Mouse (Mus musculus): ENCODE measurements around the gene Fam161b. TPM values are rescaled to one million over a fixed set of nuclear protein-coding genes. Genes with fewer than 3 reads are reported as not detected.

The Fam161b gene
- polyA plus RNA-seq, 1 experiment from 2014 or later = 19.1 TPM

- no peak overlapping the region for H3K9ac ChIP-seq
- H3K27ac ChIP-seq = no peak overlapping the region
- H3K9me3 ChIP-seq = no peaks in the 10 kb centered on the region
- H3K4me3 ChIP-seq = no peak overlapping the region
- no peak overlapping the region for H3K4me2 ChIP-seq
- no peak for ATAC-seq (ENCODE audit: low FRiP score)
- no peaks in the 10 kb centered on the region for H3K4me1 ChIP-seq (replicated peaks)
- H3K36me3 ChIP-seq = peaks cover 32% of the 10 kb centered on the region
- 92% methylated on average over 5 of the region's 5 CpGs for WGBS
- no peaks in the 10 kb centered on the region for H3K27me3 ChIP-seq
Measured at GRCm38 (mm10) chr12:84304101-84304500, 57.5 kb downstream of the Fam161b start.

- ATAC-seq (ENCODE audit: low FRiP score) = no peak
- H3K27me3 ChIP-seq = no peaks in the 10 kb centered on the region
- no peaks in the 10 kb centered on the region for H3K9me3 ChIP-seq
- H3K27ac ChIP-seq = no peak overlapping the region
- H3K4me1 ChIP-seq (replicated peaks) = no peaks in the 10 kb centered on the region
- H3K4me2 ChIP-seq = no peak overlapping the region
- H3K9ac ChIP-seq = no peak overlapping the region
- no peak overlapping the region for H3K4me3 ChIP-seq
- H3K36me3 ChIP-seq = peaks cover 39% of the 10 kb centered on the region
- 98% methylated on average over 2 of the region's 2 CpGs for WGBS
Measured at GRCm38 (mm10) chr12:84299265-84299664, 62.4 kb downstream of the Fam161b start.

GRCm38 (mm10) chr12:84297851-84298250 lies 63.8 kb downstream of the Fam161b start:
- peaks cover 48% of the 10 kb centered on the region for H3K36me3 ChIP-seq
- H3K4me2 ChIP-seq = no peak overlapping the region
- 96% methylated on average over 6 of the region's 6 CpGs for WGBS
- no peak overlapping the region for H3K9ac ChIP-seq
- ATAC-seq (ENCODE audit: low FRiP score) = no peak
- no peak overlapping the region for H3K4me3 ChIP-seq
- no peak overlapping the region for H3K27ac ChIP-seq
- H3K4me1 ChIP-seq (replicated peaks) = no peaks in the 10 kb centered on the region
- no peaks in the 10 kb centered on the region for H3K27me3 ChIP-seq
- no peaks in the 10 kb centered on the region for H3K9me3 ChIP-seq

Other genes with a start within 250 kb of the Fam161b start
- gene Dnal1, start 247.5 kb downstream of the Fam161b start, polyA plus RNA-seq (2015; fragmentation: Nextera tagmentation; extraction: Ambion mirVana) = 9.1 and 9.7 TPM in 2 replicates
- 3.5 and 3.8 TPM in 2 replicates for gene Pnma1, start 213.3 kb downstream of the Fam161b start, polyA plus RNA-seq (2015; fragmentation: Nextera tagmentation; extraction: Ambion mirVana)
- 4.5 and 5.1 TPM in 2 replicates for gene Elmsan1, start 143.0 kb downstream of the Fam161b start, polyA plus RNA-seq (2015; fragmentation: Nextera tagmentation; extraction: Ambion mirVana)
- gene Ptgr2, start 76.6 kb downstream of the Fam161b start, polyA plus RNA-seq (2015; fragmentation: Nextera tagmentation; extraction: Ambion mirVana) = 14.2 and 15.1 TPM in 2 replicates
- gene Zfp410, start 45.0 kb downstream of the Fam161b start, polyA plus RNA-seq (2015; fragmentation: Nextera tagmentation; extraction: Ambion mirVana) = 84.3 and 88.3 TPM in 2 replicates
- 41.0 and 42.3 TPM in 2 replicates for gene Coq6, start 176 bp downstream of the Fam161b start, polyA plus RNA-seq (2015; fragmentation: Nextera tagmentation; extraction: Ambion mirVana)
- gene Entpd5, start 47.2 kb upstream of the Fam161b start, polyA plus RNA-seq (2015; fragmentation: Nextera tagmentation; extraction: Ambion mirVana) = 11.4 and 13.0 TPM in 2 replicates
- 4.0 TPM in 2 replicates for gene Bbof1, start 47.2 kb upstream of the Fam161b start, polyA plus RNA-seq (2015; fragmentation: Nextera tagmentation; extraction: Ambion mirVana)
- 25.7 and 28.5 TPM in 2 replicates for gene Rnf113a2, start 55.4 kb upstream of the Fam161b start, polyA plus RNA-seq (2015; fragmentation: Nextera tagmentation; extraction: Ambion mirVana)
- gene Aldh6a1, start 89.2 kb upstream of the Fam161b start, polyA plus RNA-seq (2015; fragmentation: Nextera tagmentation; extraction: Ambion mirVana) = 30.3 and 32.9 TPM in 2 replicates
- 34.8 and 36.1 TPM in 2 replicates for gene Lin52, start 89.6 kb upstream of the Fam161b start, polyA plus RNA-seq (2015; fragmentation: Nextera tagmentation; extraction: Ambion mirVana)
- 5.4 and 10.1 TPM in 2 replicates for gene Vsx2, start 207.9 kb upstream of the Fam161b start, polyA plus RNA-seq (2015; fragmentation: Nextera tagmentation; extraction: Ambion mirVana)